Mouse (Mus musculus): ENCODE measurements around the gene Mymk. TPM values are rescaled to one million over a fixed set of nuclear protein-coding genes. Genes with fewer than 3 reads are reported as not detected.

Mymk gene
- not detected in 2 replicates for total RNA-seq (2017)

GRCm38 (mm10) chr2:27071978-27072377 is at the start of gene Mymk:
Gene Mymk (minus strand): TSS chr2:27072179.
- ATAC-seq (ENCODE audit: extremely low read depth, insufficient number of reproducible peaks, low FRiP score, poor library complexity, severe bottlenecking), result no peak

GRCm38 (mm10) chr2:27120241-27120641 is 48.3 kb upstream of the Mymk start:
- no peak for ATAC-seq (ENCODE audit: extremely low read depth, insufficient number of reproducible peaks, low FRiP score, poor library complexity, severe bottlenecking)

- no peak for ATAC-seq (ENCODE audit: extremely low read depth, insufficient number of reproducible peaks, low FRiP score, poor library complexity, severe bottlenecking)
Measured at GRCm38 (mm10) chr2:27119766-27120165, 47.8 kb upstream of the Mymk start.

- ATAC-seq (ENCODE audit: extremely low read depth, insufficient number of reproducible peaks, low FRiP score, poor library complexity, severe bottlenecking), result no peak
Measured at GRCm38 (mm10) chr2:27118452-27118851, 46.5 kb upstream of the Mymk start.

- ATAC-seq (ENCODE audit: extremely low read depth, insufficient number of reproducible peaks, low FRiP score, poor library complexity, severe bottlenecking), result no peak
Measured at GRCm38 (mm10) chr2:27114169-27114568, 42.2 kb upstream of the Mymk start.

- no peak for ATAC-seq (ENCODE audit: extremely low read depth, insufficient number of reproducible peaks, low FRiP score, poor library complexity, severe bottlenecking)
Measured at GRCm38 (mm10) chr2:27112585-27112984, 40.6 kb upstream of the Mymk start.

- ATAC-seq (ENCODE audit: extremely low read depth, insufficient number of reproducible peaks, low FRiP score, poor library complexity, severe bottlenecking), result no peak
Measured at GRCm38 (mm10) chr2:27109052-27109451, 37.1 kb upstream of the Mymk start.

GRCm38 (mm10) chr2:27108144-27108543 is 36.2 kb upstream of the Mymk start:
- no peak for ATAC-seq (ENCODE audit: extremely low read depth, insufficient number of reproducible peaks, low FRiP score, poor library complexity, severe bottlenecking)

- ATAC-seq (ENCODE audit: extremely low read depth, insufficient number of reproducible peaks, low FRiP score, poor library complexity, severe bottlenecking), result no peak
Measured at GRCm38 (mm10) chr2:27106816-27107215, 34.8 kb upstream of the Mymk start.

GRCm38 (mm10) chr2:27103554-27103953 is 31.6 kb upstream of the Mymk start:
- no peak for ATAC-seq (ENCODE audit: extremely low read depth, insufficient number of reproducible peaks, low FRiP score, poor library complexity, severe bottlenecking)

GRCm38 (mm10) chr2:27097776-27098175 is 25.8 kb upstream of the Mymk start:
- ATAC-seq (ENCODE audit: extremely low read depth, insufficient number of reproducible peaks, low FRiP score, poor library complexity, severe bottlenecking), result no peak

- ATAC-seq (ENCODE audit: extremely low read depth, insufficient number of reproducible peaks, low FRiP score, poor library complexity, severe bottlenecking), result no peak
Measured at GRCm38 (mm10) chr2:27097241-27097656, 25.3 kb upstream of the Mymk start.

GRCm38 (mm10) chr2:27096341-27096981 is 24.5 kb upstream of the Mymk start:
- no peak for ATAC-seq (ENCODE audit: extremely low read depth, insufficient number of reproducible peaks, low FRiP score, poor library complexity, severe bottlenecking)

- ATAC-seq (ENCODE audit: extremely low read depth, insufficient number of reproducible peaks, low FRiP score, poor library complexity, severe bottlenecking), result no peak
Measured at GRCm38 (mm10) chr2:27095178-27095577, 23.2 kb upstream of the Mymk start.

- ATAC-seq (ENCODE audit: extremely low read depth, insufficient number of reproducible peaks, low FRiP score, poor library complexity, severe bottlenecking), result no peak
Measured at GRCm38 (mm10) chr2:27089238-27089637, 17.3 kb upstream of the Mymk start.

- no peak for ATAC-seq (ENCODE audit: extremely low read depth, insufficient number of reproducible peaks, low FRiP score, poor library complexity, severe bottlenecking)
Measured at GRCm38 (mm10) chr2:27088700-27089099, 16.7 kb upstream of the Mymk start.

GRCm38 (mm10) chr2:27088071-27088644 is 16.2 kb upstream of the Mymk start:
- no peak for ATAC-seq (ENCODE audit: extremely low read depth, insufficient number of reproducible peaks, low FRiP score, poor library complexity, severe bottlenecking)

GRCm38 (mm10) chr2:27087581-27087980 is 15.6 kb upstream of the Mymk start:
- ATAC-seq (ENCODE audit: extremely low read depth, insufficient number of reproducible peaks, low FRiP score, poor library complexity, severe bottlenecking), result no peak

GRCm38 (mm10) chr2:27086483-27087010 is 14.6 kb upstream of the Mymk start:
- no peak for ATAC-seq (ENCODE audit: extremely low read depth, insufficient number of reproducible peaks, low FRiP score, poor library complexity, severe bottlenecking)

GRCm38 (mm10) chr2:27085801-27086200 is 13.8 kb upstream of the Mymk start:
- no peak for ATAC-seq (ENCODE audit: extremely low read depth, insufficient number of reproducible peaks, low FRiP score, poor library complexity, severe bottlenecking)

- ATAC-seq (ENCODE audit: extremely low read depth, insufficient number of reproducible peaks, low FRiP score, poor library complexity, severe bottlenecking), result no peak
Measured at GRCm38 (mm10) chr2:27084963-27085362, 13.0 kb upstream of the Mymk start.
